Mouse (Mus musculus) left cerebral cortex, adult 11 months (tissue): ENCODE results near the gene Aspn.

Source experiments
- DNase-seq: peaks from one replicate; pipeline ENCODE4 v3.0.0; 2022; ENCODE audit warnings: low spot score

The Aspn gene

GRCm38 (mm10) chr13:49544279-49544678 lies at the start of gene Aspn:
Gene Aspn (plus strand): TSS chr13:49544443.
- no peak for DNase-seq

GRCm38 (mm10) chr13:49504510-49504909 lies 39.7 kb upstream of the Aspn start, which contains the start of gene Ecm2:
Gene Ecm2 (plus strand): TSS chr13:49504810.
- DNase-seq: no peak

GRCm38 (mm10) chr13:49505776-49506175 lies 38.5 kb upstream of the Aspn start:
- DNase-seq: no peak

GRCm38 (mm10) chr13:49507176-49507575 lies 37.1 kb upstream of the Aspn start:
- DNase-seq: no peak

GRCm38 (mm10) chr13:49518761-49519160 lies 25.5 kb upstream of the Aspn start:
- no peak for DNase-seq

- DNase-seq: no peak
Observed at GRCm38 (mm10) chr13:49526235-49526634, 18.0 kb upstream of the Aspn start.

- no peak for DNase-seq
Observed at GRCm38 (mm10) chr13:49530636-49531035, 13.6 kb upstream of the Aspn start.

GRCm38 (mm10) chr13:49536946-49537345 lies 7.3 kb upstream of the Aspn start:
- no peak for DNase-seq

- DNase-seq: no peak
Observed at GRCm38 (mm10) chr13:49538693-49539092, 5.5 kb upstream of the Aspn start.

GRCm38 (mm10) chr13:49545646-49546045 lies 1.4 kb downstream of the Aspn start:
- DNase-seq: no peak

GRCm38 (mm10) chr13:49546517-49546916 lies 2.3 kb downstream of the Aspn start:
- no peak for DNase-seq

- DNase-seq: no peak
Observed at GRCm38 (mm10) chr13:49547563-49548150, 3.4 kb downstream of the Aspn start.

- no peak for DNase-seq
Observed at GRCm38 (mm10) chr13:49549616-49550015, 5.4 kb downstream of the Aspn start.

GRCm38 (mm10) chr13:49554519-49554918 lies 10.3 kb downstream of the Aspn start:
- no peak for DNase-seq

GRCm38 (mm10) chr13:49556203-49556602 lies 12.0 kb downstream of the Aspn start:
- DNase-seq: no peak

GRCm38 (mm10) chr13:49556924-49557323 lies 12.7 kb downstream of the Aspn start:
- no peak for DNase-seq

- DNase-seq: no peak
Observed at GRCm38 (mm10) chr13:49559185-49559584, 14.9 kb downstream of the Aspn start.

GRCm38 (mm10) chr13:49560886-49561285 lies 16.6 kb downstream of the Aspn start:
- no peak for DNase-seq

GRCm38 (mm10) chr13:49564347-49564746 lies 20.1 kb downstream of the Aspn start:
- no peak for DNase-seq

GRCm38 (mm10) chr13:49570371-49570770 lies 26.1 kb downstream of the Aspn start:
- DNase-seq: no peak

GRCm38 (mm10) chr13:49571418-49571817 lies 27.2 kb downstream of the Aspn start:
- DNase-seq: no peak

GRCm38 (mm10) chr13:49581541-49582530 lies 37.6 kb downstream of the Aspn start, which contains the start of gene Omd:
Gene Omd (plus strand): TSS chr13:49582462.
- DNase-seq: no peak

- no peak for DNase-seq
Observed at GRCm38 (mm10) chr13:49583859-49584258, 39.6 kb downstream of the Aspn start.
